Mouse (Mus musculus): ENCODE measurements around the gene Prr15l. TPM values are rescaled to one million over a fixed set of nuclear protein-coding genes. Genes with fewer than 3 reads are reported as not detected.

Prr15l gene
- polyA plus RNA-seq, 2 experiments, result 2.8 to 4.9 TPM

GRCm38 (mm10) chr11:96969746-96970145 is 41.8 kb downstream of the Prr15l start:
- Histone ChIP-seq H3K9me3 (ENCODE audit: control insufficient read depth, low read length) (no peaks in the 10 kb centered on the region), H3K4me1 (replicated peaks; ENCODE audit: control insufficient read depth in 2 of 2, insufficient read depth in 2 of 2, low read length in 1 of 2) (peaks cover 36 to 51% of the 10 kb centered on the region in 2 experiments), H3K36me3 (replicated peaks; ENCODE audit: control insufficient read depth, insufficient read depth, low read depth) (peaks cover 5% of the 10 kb centered on the region), H3K9ac (replicated peaks) (peak overlapping the region; percentile 10), H3K27me3 (ENCODE audit: control insufficient read depth, insufficient read depth, low read length) (no peaks in the 10 kb centered on the region), H3K4me2 (ENCODE audit: low read depth) (peak overlapping the region; percentile 74), H3K27ac (peak overlapping the region; percentile 74), H3K4me3 (ENCODE audit: insufficient read depth in 1 of 2, low read depth in 2 of 2, low read length in 2 of 2) (peak overlapping the region in 1 of 2 experiments; percentile 18; a peak in 2 of 4 replicates)
- TF ChIP-seq CTCF (IDR thresholded peaks at IDR 0.05; ENCODE audit: low read depth) (no peak), EP300 (IDR thresholded peaks at IDR 0.05; ENCODE audit: low read depth) (no peak)
- 64% methylated on average over 1 of the region's 1 CpGs for WGBS (ENCODE audit: insufficient replicate concordance)
- DNase-seq (ENCODE audit: low read depth in 3 of 3, low spot score in 3 of 3) (no peak), ATAC-seq (ENCODE audit: insufficient read depth) (no peak)

GRCm38 (mm10) chr11:96970341-96970740 is 42.4 kb downstream of the Prr15l start:
- Histone ChIP-seq H3K4me2 (ENCODE audit: low read depth) (peak overlapping the region; percentile 74), H3K9me3 (ENCODE audit: control insufficient read depth, low read length) (no peaks in the 10 kb centered on the region), H3K9ac (replicated peaks) (no peak overlapping the region; the same call in 1 of the 2 replicates), H3K4me1 (replicated peaks; ENCODE audit: control insufficient read depth in 2 of 2, insufficient read depth in 2 of 2, low read length in 1 of 2) (peaks cover 41 to 54% of the 10 kb centered on the region in 2 experiments), H3K36me3 (replicated peaks; ENCODE audit: control insufficient read depth, insufficient read depth, low read depth) (peaks cover 1% of the 10 kb centered on the region; the same call in 1 of the 2 replicates), H3K27ac (peak overlapping the region; percentile 74), H3K27me3 (ENCODE audit: control insufficient read depth, insufficient read depth, low read length) (no peaks in the 10 kb centered on the region), H3K4me3 (ENCODE audit: insufficient read depth in 1 of 2, low read depth in 2 of 2, low read length in 2 of 2) (no peak overlapping the region)
- 56% methylated on average over 3 of the region's 3 CpGs for WGBS (ENCODE audit: insufficient replicate concordance)
- no peak for ATAC-seq (ENCODE audit: insufficient read depth)
- no peak for DNase-seq (ENCODE audit: low read depth in 3 of 3, low spot score in 3 of 3)
- TF ChIP-seq CTCF (IDR thresholded peaks at IDR 0.05; ENCODE audit: low read depth), result no peak
- no peak for TF ChIP-seq EP300 (IDR thresholded peaks at IDR 0.05; ENCODE audit: low read depth)

DNA sequence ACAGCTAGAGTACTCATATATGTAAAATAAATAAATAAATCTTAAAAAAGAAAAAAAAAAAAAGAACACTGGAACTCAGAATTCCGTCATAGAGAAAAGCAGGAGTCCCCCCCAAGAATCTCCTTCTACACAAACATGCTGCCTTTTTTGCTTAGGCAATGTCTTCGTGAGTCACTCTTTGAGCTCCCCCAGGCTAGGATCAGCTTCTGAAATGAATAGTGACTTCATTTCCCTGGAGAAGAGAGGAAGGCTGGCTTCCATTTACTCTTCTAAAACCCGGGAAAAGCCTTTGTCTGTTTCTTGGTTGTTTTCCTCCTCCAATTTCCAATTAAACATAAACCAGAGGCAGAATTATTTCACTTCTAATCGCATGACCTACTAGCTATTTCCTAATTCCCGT is 45.0 kb downstream of the Prr15l start:
- Histone ChIP-seq H3K27ac (no peak overlapping the region), H3K4me2 (ENCODE audit: low read depth) (no peak overlapping the region), H3K9me3 (ENCODE audit: control insufficient read depth, low read length) (no peaks in the 10 kb centered on the region), H3K9ac (replicated peaks) (no peak overlapping the region), H3K36me3 (replicated peaks; ENCODE audit: control insufficient read depth, insufficient read depth, low read depth) (0 out of 2 replicates have a peak, but pooled peaks cover 4% of the 10 kb centered on the region), H3K4me3 (ENCODE audit: insufficient read depth in 1 of 2, low read depth in 2 of 2, low read length in 2 of 2) (no peak overlapping the region), H3K4me1 (replicated peaks; ENCODE audit: control insufficient read depth in 2 of 2, insufficient read depth in 2 of 2, low read length in 1 of 2) (peaks cover 46 to 53% of the 10 kb centered on the region in 2 experiments), H3K27me3 (ENCODE audit: control insufficient read depth, insufficient read depth, low read length) (no peaks in the 10 kb centered on the region)
- TF ChIP-seq EP300 (IDR thresholded peaks at IDR 0.05; ENCODE audit: low read depth) (no peak), CTCF (IDR thresholded peaks at IDR 0.05; ENCODE audit: low read depth) (no peak)
- DNase-seq (ENCODE audit: low read depth in 3 of 3, low spot score in 3 of 3), result no peak
- WGBS (ENCODE audit: insufficient replicate concordance), result 88% methylated on average over 5 of the region's 5 CpGs
- ATAC-seq (ENCODE audit: insufficient read depth), result no peak

- Histone ChIP-seq H3K36me3 (replicated peaks; ENCODE audit: control insufficient read depth, insufficient read depth, low read depth) (0 out of 2 replicates have a peak, but pooled peaks cover 4% of the 10 kb centered on the region), H3K9ac (replicated peaks) (no peak overlapping the region), H3K4me1 (replicated peaks; ENCODE audit: control insufficient read depth in 2 of 2, insufficient read depth in 2 of 2, low read length in 1 of 2) (peaks cover 44 to 49% of the 10 kb centered on the region in 2 experiments), H3K27ac (no peak overlapping the region), H3K4me2 (ENCODE audit: low read depth) (no peak overlapping the region), H3K4me3 (ENCODE audit: insufficient read depth in 1 of 2, low read depth in 2 of 2, low read length in 2 of 2) (no peak overlapping the region), H3K9me3 (ENCODE audit: control insufficient read depth, low read length) (no peaks in the 10 kb centered on the region), H3K27me3 (ENCODE audit: control insufficient read depth, insufficient read depth, low read length) (no peaks in the 10 kb centered on the region)
- WGBS (ENCODE audit: insufficient replicate concordance), result 84% methylated on average over 5 of the region's 5 CpGs
- DNase-seq (ENCODE audit: low read depth in 3 of 3, low spot score in 3 of 3), result no peak
- TF ChIP-seq CTCF (IDR thresholded peaks at IDR 0.05; ENCODE audit: low read depth) (no peak), EP300 (IDR thresholded peaks at IDR 0.05; ENCODE audit: low read depth) (no peak)
- ATAC-seq (ENCODE audit: insufficient read depth), result no peak
Observed at GRCm38 (mm10) chr11:96973426-96973964, 45.6 kb downstream of the Prr15l start.

DNA sequence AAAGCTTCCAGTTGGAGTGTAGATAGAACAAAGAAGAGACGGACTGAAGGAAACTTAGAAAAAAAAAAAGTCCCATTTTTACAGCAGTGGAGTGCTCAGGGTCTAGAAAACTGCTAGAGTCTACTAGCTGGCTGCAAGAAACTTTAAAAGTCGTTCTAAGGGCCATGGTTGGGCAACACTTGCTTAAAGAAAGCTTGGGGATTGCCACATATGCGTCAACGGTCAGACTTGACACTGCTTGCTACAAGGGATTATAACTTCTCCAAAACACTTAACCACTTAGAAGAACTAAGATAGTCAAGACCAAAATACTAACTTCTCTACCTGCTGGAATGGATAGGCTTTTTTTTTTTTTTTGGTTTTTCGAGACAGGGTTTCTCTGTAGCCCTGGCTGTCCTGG is 46.9 kb downstream of the Prr15l start:
- Histone ChIP-seq H3K4me1 (replicated peaks; ENCODE audit: control insufficient read depth in 2 of 2, insufficient read depth in 2 of 2, low read length in 1 of 2) (peaks cover 37 to 49% of the 10 kb centered on the region in 2 experiments), H3K9me3 (ENCODE audit: control insufficient read depth, low read length) (no peaks in the 10 kb centered on the region), H3K4me3 (ENCODE audit: insufficient read depth in 1 of 2, low read depth in 2 of 2, low read length in 2 of 2) (no peak overlapping the region; a peak in 1 of 4 replicates), H3K36me3 (replicated peaks; ENCODE audit: control insufficient read depth, insufficient read depth, low read depth) (0 out of 2 replicates have a peak, but pooled peaks cover 4% of the 10 kb centered on the region), H3K9ac (replicated peaks) (no peak overlapping the region), H3K27me3 (ENCODE audit: control insufficient read depth, insufficient read depth, low read length) (no peaks in the 10 kb centered on the region), H3K27ac (0 out of 2 replicates have a peak overlapping the region, but pooled peaks have one; percentile 90), H3K4me2 (ENCODE audit: low read depth) (peak overlapping the region; percentile 96)
- DNase-seq (ENCODE audit: low read depth in 3 of 3, low spot score in 3 of 3) (no peak), ATAC-seq (ENCODE audit: insufficient read depth) (no peak)
- no peak for TF ChIP-seq EP300 (IDR thresholded peaks at IDR 0.05; ENCODE audit: low read depth)
- TF ChIP-seq CTCF (IDR thresholded peaks at IDR 0.05; ENCODE audit: low read depth), result no peak
- WGBS (ENCODE audit: insufficient replicate concordance), result 51% methylated on average over 5 of the region's 5 CpGs

Measured in liver, embryonic 14.5 days (tissue).